Mouse (Mus musculus) intestine, embryonic 15.5 days (tissue): ENCODE results near the gene Msmb. TPM values are rescaled to one million over a fixed set of nuclear protein-coding genes. Genes with fewer than 3 reads are reported as not detected.
"Not testable (repeated sequence)": the region's sequence is repeated elsewhere in the genome, so short reads cannot be mapped to it uniquely, and the experiment has no call there.

Experiments used
- ATAC-seq: fragments of 200-750 bp; cut with Nextera tagmentation; 2 replicates; pipeline ENCODE4 v1.8.0; 2017; ENCODE audit warnings: moderate TSS enrichment, moderate library complexity
- H3K27ac ChIP-seq: fragments of 300-500 bp; sonication (generic); 2 replicates; pipeline ENCODE4 v1.5.1; 2015; ENCODE audit warnings: mild to moderate bottlenecking, inconsistent platforms
- H3K27me3 ChIP-seq: fragments of 300-500 bp; sonication (generic); replicated peaks from 2 replicates; pipeline ENCODE4 v1.6.1; 2015; ENCODE audit warnings: inconsistent platforms
- H3K36me3 ChIP-seq: fragments of 300-500 bp; sonication (generic); 2 replicates; pipeline ENCODE4 v1.6.1; 2015; ENCODE audit warnings: inconsistent platforms
- H3K4me1 ChIP-seq: fragments of 300-500 bp; sonication (generic); replicated peaks from 2 replicates; pipeline ENCODE4 v1.6.1; 2015; ENCODE audit warnings: inconsistent platforms
- H3K4me2 ChIP-seq: fragments of 300-500 bp; sonication (generic); replicated peaks from 2 replicates; pipeline ENCODE4 v1.6.1; 2015; ENCODE audit warnings: mild to moderate bottlenecking, inconsistent platforms
- H3K4me3 ChIP-seq: fragments of 300-500 bp; sonication (generic); replicated peaks from 2 replicates; pipeline ENCODE4 v1.5.1; 2015; ENCODE audit warnings: inconsistent platforms
- H3K9ac ChIP-seq: fragments of 300-500 bp; sonication (generic); 2 replicates; pipeline ENCODE4 v1.6.1; 2015; ENCODE audit warnings: inconsistent platforms
- H3K9me3 ChIP-seq: fragments of 300-500 bp; sonication (generic); 2 replicates; pipeline ENCODE4 v1.6.1; 2016; ENCODE audit warnings: inconsistent platforms
- WGBS: fragments of 180-500 bp; shearing (Covaris S2); methylation state at CpG from one replicate; pipeline ENCODE4 v1.1.7; 2015; 5-methylcytosine and 5-hydroxymethylcytosine counted together
- polyA plus RNA-seq: library from polyadenylated mRNA; unstranded; fragments of >200 nt; fragmentation: Nextera tagmentation; extraction: Ambion mirVana; gene quantifications from 2 replicates; pipeline ENCODE4 v1.2.1, GENCODE M21; 2015

Gene Msmb
- polyA plus RNA-seq, 1 experiment from 2014 or later: not detected

DNA sequence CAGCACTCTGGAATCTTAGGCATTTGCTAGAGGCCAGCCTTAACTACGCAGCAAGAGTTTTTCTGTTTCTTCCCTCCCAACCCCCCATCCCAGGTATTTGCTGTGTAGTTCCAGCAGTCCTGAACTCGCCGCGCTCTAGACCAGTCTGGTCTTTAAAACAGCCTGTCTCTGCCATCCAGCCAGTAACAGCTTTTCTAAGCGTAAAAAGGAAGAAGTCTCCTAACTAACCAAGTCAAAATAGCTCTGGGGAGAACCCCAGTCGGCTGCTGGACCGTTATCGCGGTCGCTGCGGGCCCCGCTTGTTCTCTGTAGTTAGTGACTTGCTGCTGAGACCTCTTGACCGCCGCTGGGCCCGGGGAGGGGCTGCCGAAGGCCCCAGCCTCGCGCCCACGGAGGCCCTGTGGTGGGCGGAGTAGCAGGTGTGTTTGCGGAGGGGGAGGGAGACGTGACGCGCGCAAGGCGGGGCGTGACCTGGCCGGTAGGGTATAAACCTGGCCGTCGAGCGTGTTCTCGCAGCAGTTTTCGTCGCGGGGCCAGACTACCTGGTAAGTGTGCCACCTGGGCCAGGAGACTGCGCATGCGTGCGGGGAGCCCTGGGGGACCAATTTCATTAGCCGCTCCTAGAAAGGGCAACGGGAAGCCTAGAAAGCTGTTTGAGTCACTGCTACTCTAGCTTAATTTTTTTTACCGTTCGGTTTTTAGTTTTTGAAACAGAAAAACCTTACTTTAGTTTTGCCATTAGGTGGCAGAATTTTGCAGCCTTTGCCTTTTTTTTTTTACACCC is 23.6 kb downstream of the Msmb start:
- no peaks in the 10 kb centered on the region for H3K9me3 ChIP-seq
- H3K36me3 ChIP-seq: no peaks in the 10 kb centered on the region
- peak overlapping the region; percentile 88 for H3K27ac ChIP-seq
- H3K9ac ChIP-seq: peak overlapping the region; percentile 40
- H3K4me1 ChIP-seq: peaks cover 21% of the 10 kb centered on the region
- H3K27me3 ChIP-seq: no peaks in the 10 kb centered on the region
- peak overlapping the region; percentile 93 for H3K4me2 ChIP-seq
- peak overlapping the region; percentile 50 for H3K4me3 ChIP-seq
- ATAC-seq: peak; percentile 88
- WGBS: under 1% methylated on average over 42 of the region's 42 CpGs

- no peak overlapping the region; the same call in 1 of the 2 replicates for H3K9ac ChIP-seq
- no peaks in the 10 kb centered on the region for H3K27me3 ChIP-seq
- 51% methylated on average over 2 of the region's 2 CpGs for WGBS
- ATAC-seq: no peak
- no peaks in the 10 kb centered on the region for H3K36me3 ChIP-seq
- no peaks in the 10 kb centered on the region for H3K9me3 ChIP-seq
- H3K4me2 ChIP-seq: peak overlapping the region; percentile 93
- H3K4me1 ChIP-seq: peaks cover 17% of the 10 kb centered on the region
- H3K27ac ChIP-seq: no peak overlapping the region
- peak overlapping the region; percentile 50 for H3K4me3 ChIP-seq
Measured at GRCm38 (mm10) chr14:32166062-32166441, 24.2 kb downstream of the Msmb start.

DNA sequence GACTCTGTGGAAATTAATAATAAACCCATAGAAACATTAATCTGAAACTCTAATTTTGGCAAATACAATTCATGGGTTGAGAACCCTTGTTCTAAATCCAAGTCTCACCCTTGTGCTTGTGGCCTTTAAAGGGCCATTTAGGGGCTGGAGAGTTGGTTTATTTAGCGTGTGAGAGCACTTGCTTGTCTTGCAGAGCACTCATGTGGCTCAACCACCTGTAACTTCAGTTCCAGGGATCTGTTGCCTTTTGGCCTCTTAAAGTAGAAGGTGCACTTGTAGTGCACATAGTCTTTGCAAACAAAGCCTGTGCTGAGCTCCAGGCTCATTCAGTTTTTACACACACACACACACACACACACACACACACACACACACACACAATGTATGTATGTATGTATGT is 25.0 kb downstream of the Msmb start:
- no peaks in the 10 kb centered on the region for H3K27me3 ChIP-seq
- ATAC-seq: no peak
- 50% methylated on average over 1 of the region's 1 CpGs for WGBS
- H3K4me2 ChIP-seq: peak overlapping the region; percentile 93
- no peaks in the 10 kb centered on the region for H3K36me3 ChIP-seq
- H3K4me1 ChIP-seq: peaks cover 15% of the 10 kb centered on the region
- H3K4me3 ChIP-seq: peak overlapping the region; percentile 50
- H3K9me3 ChIP-seq: no peaks in the 10 kb centered on the region
- no peak overlapping the region for H3K9ac ChIP-seq
- no peak overlapping the region for H3K27ac ChIP-seq

DNA sequence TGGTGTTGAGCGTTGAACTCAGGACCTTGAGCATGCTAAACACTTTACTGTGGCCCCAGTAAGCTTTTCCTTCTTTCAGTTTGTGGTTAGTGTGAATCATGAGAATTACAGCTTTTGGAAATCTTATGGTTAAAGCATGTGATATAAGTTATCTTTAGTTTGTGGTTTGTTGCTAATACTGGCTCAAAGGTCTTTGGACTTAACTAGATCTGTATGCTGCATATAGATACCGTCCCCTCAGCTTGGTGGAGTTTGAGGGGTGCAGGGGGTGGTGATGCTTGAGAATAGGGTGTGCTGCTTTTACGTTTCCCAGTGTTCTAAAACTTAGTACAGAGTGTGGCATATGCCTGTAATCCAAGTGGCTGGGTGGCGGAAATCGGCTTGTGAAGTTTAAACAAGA is 25.5 kb downstream of the Msmb start:
- H3K4me2 ChIP-seq: peak overlapping the region; percentile 93; the same call in 1 of the 2 replicates
- ATAC-seq: no peak

DNA sequence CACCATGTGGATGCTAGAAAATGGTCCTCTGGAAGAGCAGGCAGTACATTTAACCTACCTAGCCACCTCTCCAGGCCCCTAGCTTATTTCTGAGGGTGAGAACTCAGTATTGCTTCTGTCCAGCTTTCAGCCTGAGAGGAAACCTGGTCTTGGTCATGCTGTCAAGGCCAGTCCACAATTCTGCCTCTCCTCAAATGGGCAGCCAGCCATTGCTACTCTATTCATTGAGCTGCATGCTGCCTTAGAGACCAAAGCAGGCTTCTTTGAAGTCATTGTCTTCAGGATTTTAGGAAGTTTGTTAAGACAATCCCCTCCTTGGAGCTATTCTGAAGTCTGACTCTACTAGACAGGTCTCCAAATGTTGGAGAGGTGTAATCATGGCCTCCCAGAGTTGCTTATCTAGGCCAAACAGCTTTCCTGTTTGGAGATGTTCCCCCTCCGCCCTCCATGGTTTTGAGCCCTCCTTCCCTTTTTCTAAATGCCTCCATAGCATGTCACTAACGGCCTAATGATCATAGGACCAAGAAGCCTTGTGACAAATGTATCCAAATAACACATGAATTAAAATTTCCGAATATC is 26.9 kb downstream of the Msmb start:
- 79% methylated on average over 3 of the region's 3 CpGs for WGBS

More for the DNA sequence above, 25.5 kb downstream of the Msmb start:
- 75% methylated on average over 5 of the region's 5 CpGs for WGBS
- Histone ChIP-seq H3K4me3 (peak overlapping the region; percentile 50), H3K4me1 (peaks cover 15% of the 10 kb centered on the region), H3K27ac (no peak overlapping the region), H3K27me3 (no peaks in the 10 kb centered on the region), H3K9ac (no peak overlapping the region), H3K36me3 (no peaks in the 10 kb centered on the region), H3K9me3 (no peaks in the 10 kb centered on the region)

DNA sequence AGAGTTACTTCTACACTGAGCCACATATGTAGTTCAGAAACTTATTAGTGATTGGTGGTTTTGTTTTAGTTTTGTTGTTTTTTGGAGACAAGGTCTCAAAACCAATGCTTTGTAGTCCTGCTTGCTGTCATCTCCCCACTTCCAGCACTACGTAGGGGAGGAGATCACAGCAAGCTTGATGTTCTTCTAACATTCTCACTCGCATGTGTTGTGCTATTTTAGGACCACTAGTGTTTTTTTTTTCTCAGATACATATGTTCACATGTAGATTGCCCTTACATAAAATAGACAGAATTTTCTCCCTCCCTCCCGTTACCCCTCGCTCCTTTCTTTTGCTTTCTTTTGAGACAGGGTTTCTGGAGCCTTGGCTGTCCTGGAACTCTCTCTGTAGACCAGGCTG is 28.3 kb downstream of the Msmb start:
- H3K9me3 ChIP-seq: no peaks in the 10 kb centered on the region
- H3K4me3 ChIP-seq: no peak overlapping the region
- peaks cover 6% of the 10 kb centered on the region; the same call in 1 of the 2 replicates for H3K36me3 ChIP-seq
- H3K27me3 ChIP-seq: no peaks in the 10 kb centered on the region
- WGBS: 91% methylated on average over 4 of the region's 4 CpGs
- no peak overlapping the region for H3K9ac ChIP-seq
- ATAC-seq: no peak
- H3K4me2 ChIP-seq: no peak overlapping the region
- peaks cover 9% of the 10 kb centered on the region; the same call in 1 of the 2 replicates for H3K4me1 ChIP-seq
- no peak overlapping the region for H3K27ac ChIP-seq

More for the DNA sequence above, 26.9 kb downstream of the Msmb start:
- Histone ChIP-seq H3K36me3 (peaks cover 5% of the 10 kb centered on the region; the same call in 1 of the 2 replicates), H3K9ac (no peak overlapping the region), H3K4me1 (peaks cover 15% of the 10 kb centered on the region), H3K9me3 (no peaks in the 10 kb centered on the region), H3K4me3 (no peak overlapping the region), H3K4me2 (0 out of 2 replicates have a peak overlapping the region, but pooled peaks have one; percentile 14), H3K27me3 (no peaks in the 10 kb centered on the region), H3K27ac (no peak overlapping the region)
- ATAC-seq: no peak

- H3K9me3 ChIP-seq: no peaks in the 10 kb centered on the region
- ATAC-seq: no peak
- H3K27me3 ChIP-seq: no peaks in the 10 kb centered on the region
- H3K9ac ChIP-seq: no peak overlapping the region
- H3K4me2 ChIP-seq: no peak overlapping the region
- H3K4me1 ChIP-seq: no peaks in the 10 kb centered on the region
- 92% methylated on average over 2 of the region's 2 CpGs for WGBS
- H3K4me3 ChIP-seq: no peak overlapping the region
- no peak overlapping the region for H3K27ac ChIP-seq
- peaks cover 16% of the 10 kb centered on the region for H3K36me3 ChIP-seq
Measured at GRCm38 (mm10) chr14:32175310-32175709, 33.5 kb downstream of the Msmb start.

- H3K9ac ChIP-seq, H3K27ac ChIP-seq, H3K27me3 ChIP-seq, H3K9me3 ChIP-seq, H3K4me3 ChIP-seq, ATAC-seq, H3K4me2 ChIP-seq, H3K4me1 ChIP-seq: not testable (repeated sequence)
- peaks cover 19% of the 10 kb centered on the region for H3K36me3 ChIP-seq
- 78% methylated on average over 5 of the region's 5 CpGs for WGBS
Measured at GRCm38 (mm10) chr14:32176590-32176989, 34.8 kb downstream of the Msmb start.

- Histone ChIP-seq H3K27me3 (no peaks in the 10 kb centered on the region), H3K9me3 (no peaks in the 10 kb centered on the region), H3K4me1 (no peaks in the 10 kb centered on the region), H3K9ac (no peak overlapping the region), H3K36me3 (peaks cover 23% of the 10 kb centered on the region), H3K4me3 (no peak overlapping the region), H3K4me2 (no peak overlapping the region), H3K27ac (no peak overlapping the region)
- 81% methylated on average over 10 of the region's 10 CpGs for WGBS
- ATAC-seq: peak; percentile 41; the same call in 1 of the 2 replicates
Measured at GRCm38 (mm10) chr14:32179393-32180195, 37.8 kb downstream of the Msmb start.

GRCm38 (mm10) chr14:32180861-32181260 is 39.0 kb downstream of the Msmb start:
- WGBS: 89% methylated on average over 6 of the region's 6 CpGs
- Histone ChIP-seq H3K4me3 (no peak overlapping the region), H3K9me3 (no peaks in the 10 kb centered on the region), H3K4me2 (no peak overlapping the region), H3K27me3 (no peaks in the 10 kb centered on the region), H3K4me1 (no peaks in the 10 kb centered on the region), H3K27ac (no peak overlapping the region), H3K9ac (no peak overlapping the region), H3K36me3 (peaks cover 20% of the 10 kb centered on the region)
- no peak for ATAC-seq

DNA sequence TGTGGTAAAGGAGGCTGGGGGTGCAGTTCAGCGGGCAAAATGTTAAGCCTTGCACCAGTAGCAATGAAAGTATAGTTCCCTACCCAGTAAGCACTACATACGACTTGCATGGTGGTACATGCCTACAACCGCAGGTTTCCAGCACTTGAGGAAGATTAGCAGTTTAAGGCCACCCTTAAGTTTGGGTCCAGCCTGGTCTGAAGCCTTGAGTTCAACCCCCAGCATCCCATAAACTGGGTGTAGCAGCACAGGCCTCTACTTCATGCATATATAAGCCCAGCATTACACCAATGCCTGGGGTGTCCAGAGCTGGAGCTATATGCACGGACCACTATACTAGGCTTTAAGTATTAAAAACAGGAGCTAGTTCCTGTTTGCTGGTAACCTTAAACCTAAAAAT is 42.0 kb downstream of the Msmb start:
- Histone ChIP-seq H3K9me3 (no peaks in the 10 kb centered on the region), H3K4me2 (no peak overlapping the region), H3K9ac (no peak overlapping the region), H3K4me1 (no peaks in the 10 kb centered on the region), H3K27ac (no peak overlapping the region), H3K4me3 (no peak overlapping the region), H3K36me3 (peaks cover 27% of the 10 kb centered on the region), H3K27me3 (no peaks in the 10 kb centered on the region)
- WGBS: 92% methylated on average over 4 of the region's 4 CpGs
- ATAC-seq: no peak
